Mouse (Mus musculus) layer of hippocampus, adult 2 months (tissue): ENCODE measurements around the gene Zfyve28. TPM values are rescaled to one million over a fixed set of nuclear protein-coding genes. Genes with fewer than 3 reads are reported as not detected.

ENCODE experiments used
- DNase-seq, 2 experiments: peaks; one replicate each; pipeline ENCODE4 v3.0.0; 2022; ENCODE audit warnings: low spot score in 2 of 2
- H3K27ac ChIP-seq: fragments of 200-600 bp; 2 replicates; pipeline ENCODE4 v1.8.1; 2022
- H3K4me3 ChIP-seq: fragments of 200-600 bp; 2 replicates; pipeline ENCODE4 v1.8.1; 2022; ENCODE audit warnings: mild to moderate bottlenecking
- CTCF ChIP-seq: fragments of 200-600 bp; conservative IDR thresholded peaks from 2 replicates; pipeline ENCODE4 v1.8.1; 2022; ENCODE audit warnings: antibody characterized with exemption, mild to moderate bottlenecking, moderate library complexity
- long read RNA-seq, 2 experiments: library from polyadenylated mRNA; stranded (forward); transcript quantifications; one replicate each; pipeline ENCODE4 v2.0.0; 2021; ENCODE audit warnings: borderline mapping rate in 2 of 2
- total RNA-seq, 2 experiments: library from RNA; stranded (reverse); gene quantifications; 2 replicates each; pipeline ENCODE4 v1.2.3; 2021

Zfyve28 gene
- total RNA-seq = 10 to 100 TPM; 35.0 to 35.8 TPM
- long read RNA-seq, experiment 1, transcript Zfyve28-201 (13 exons, 3,983 nt) = major isoform, 22 of 31 reads
- long read RNA-seq, experiment 1, partial matches to known transcripts = 2 of 31 reads
- long read RNA-seq, experiment 1, other reads (novel, unspliced or antisense) = 7 of 31 reads
- long read RNA-seq, experiment 2, transcript Zfyve28-201 (13 exons, 3,983 nt) = major isoform, 18 of 32 reads
- long read RNA-seq, experiment 2, partial matches to known transcripts = 5 of 32 reads
- long read RNA-seq, experiment 2, other reads (novel, unspliced or antisense) = 9 of 32 reads

DNA sequence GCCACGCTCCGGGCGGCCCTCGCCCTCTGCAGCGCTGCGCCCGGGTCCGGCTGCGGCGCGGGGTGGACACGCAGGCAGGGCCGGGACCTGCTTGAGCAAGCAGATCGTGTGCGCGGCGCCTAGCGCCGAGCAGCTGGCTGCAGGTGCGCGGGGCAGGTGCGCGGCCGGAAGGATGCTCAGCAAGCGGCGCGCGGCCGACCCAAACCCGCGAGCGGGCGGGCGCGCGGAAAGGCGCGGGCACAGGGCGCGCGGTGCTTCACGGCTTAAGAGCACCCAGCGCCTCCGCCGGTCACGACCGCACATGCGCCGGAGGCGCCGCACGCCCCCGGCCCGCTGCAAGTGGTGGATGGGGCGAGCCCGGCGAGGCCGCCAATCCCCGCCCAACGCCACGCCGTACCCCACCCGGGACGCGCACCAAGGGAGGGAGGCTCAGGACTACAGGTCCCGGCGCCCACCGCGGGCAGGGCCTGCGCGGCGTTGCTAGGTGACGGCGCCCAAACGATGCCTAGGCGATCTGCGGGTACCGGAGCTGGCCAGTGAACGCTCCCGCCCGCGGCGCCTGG is at the start of gene Zfyve28, which contains the start of gene Cfap99:
Gene Zfyve28, minus strand, starts transcription at position 296 of the 563 bp plus-strand sequence.
Gene Cfap99, plus strand, starts transcription at position 447 of the 563 bp plus-strand sequence.
- TF ChIP-seq CTCF = peak; percentile 37

DNA sequence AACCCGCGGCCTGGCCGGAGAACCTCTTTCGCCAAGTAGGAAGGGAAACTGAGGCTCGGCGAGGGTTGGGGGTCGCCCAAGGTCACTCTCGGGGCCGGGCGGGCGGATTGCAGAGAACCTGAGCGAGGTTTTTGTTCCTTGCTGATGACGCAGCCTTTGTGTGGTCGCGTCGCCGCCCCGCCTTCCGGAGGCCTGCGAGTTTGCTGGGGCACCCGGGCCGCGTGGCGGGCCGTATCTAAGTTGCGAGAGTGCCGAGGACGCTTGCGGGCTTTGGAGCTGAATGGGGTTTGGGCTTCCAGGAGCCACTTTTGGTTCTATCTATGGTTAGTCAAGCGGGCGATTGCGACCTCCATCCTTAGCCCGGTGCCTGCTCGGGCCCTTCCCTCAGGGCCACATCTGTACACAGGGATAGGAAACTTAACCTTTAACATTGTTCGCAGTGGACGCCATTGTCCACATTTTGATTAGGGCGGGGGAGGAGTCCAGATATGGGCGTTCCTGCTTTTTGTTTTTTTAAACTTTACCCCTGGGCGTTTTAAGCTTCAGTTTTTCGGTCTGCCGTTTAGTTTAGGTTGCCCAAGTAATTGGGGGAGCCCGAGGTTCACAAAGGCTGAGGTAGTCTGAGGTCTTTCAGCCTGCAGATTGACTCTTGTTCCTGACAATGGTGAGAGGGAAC is 48.7 kb upstream of the Zfyve28 start:
- peak; percentile 26 to 29 for DNase-seq
- TF ChIP-seq CTCF = no peak
- H3K27ac ChIP-seq = peak overlapping the region; percentile 85
- H3K4me3 ChIP-seq = peak overlapping the region; percentile 97

More for the DNA sequence above, at the start of gene Zfyve28, which contains the start of gene Cfap99:
- Histone ChIP-seq H3K4me3 (peak within 1 kb of the TSS; percentile 73), H3K27ac (peak within 1 kb of the TSS; percentile 88)
- peak; percentile 96 to 97 for DNase-seq

DNA sequence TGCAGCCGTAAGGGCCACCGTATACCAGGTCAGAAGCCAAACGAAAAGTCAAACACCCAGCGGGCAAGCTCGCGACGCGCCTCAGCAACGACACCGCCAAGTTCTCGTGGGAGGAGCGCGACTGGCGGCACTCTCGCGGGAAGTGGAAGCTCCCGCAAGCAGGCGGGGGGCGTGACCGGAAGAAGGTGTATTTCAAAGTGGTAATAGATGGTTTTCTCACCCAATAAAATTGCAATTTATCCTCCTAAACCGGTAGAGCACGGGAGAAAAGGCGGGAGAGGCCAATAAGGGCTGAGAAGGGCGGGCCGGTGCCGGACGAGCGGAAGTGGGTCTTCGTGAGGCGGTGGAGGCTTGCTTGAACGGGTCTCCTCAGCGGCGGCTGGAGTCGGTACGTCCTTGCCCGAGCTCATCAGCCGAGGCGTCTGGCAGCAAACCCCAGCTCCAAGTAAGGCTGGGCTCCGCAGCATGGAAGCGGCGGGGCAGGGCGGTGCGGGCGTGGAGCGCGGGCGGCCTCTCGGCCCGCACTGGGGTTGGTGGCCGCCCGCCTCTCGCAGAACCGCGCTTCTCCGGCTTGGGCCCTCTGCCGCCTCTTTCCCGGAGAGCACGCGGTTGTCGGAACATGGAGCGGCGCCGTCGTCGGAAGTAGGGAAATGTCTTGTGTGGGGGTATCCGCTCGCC is 48.0 kb upstream of the Zfyve28 start, which contains the start of gene Rnf4:
Gene Rnf4, plus strand, starts transcription at position 193 of the 678 bp plus-strand sequence.
- no peak for TF ChIP-seq CTCF
- peak within 1 kb of the TSS; percentile 97 for H3K4me3 ChIP-seq

DNA sequence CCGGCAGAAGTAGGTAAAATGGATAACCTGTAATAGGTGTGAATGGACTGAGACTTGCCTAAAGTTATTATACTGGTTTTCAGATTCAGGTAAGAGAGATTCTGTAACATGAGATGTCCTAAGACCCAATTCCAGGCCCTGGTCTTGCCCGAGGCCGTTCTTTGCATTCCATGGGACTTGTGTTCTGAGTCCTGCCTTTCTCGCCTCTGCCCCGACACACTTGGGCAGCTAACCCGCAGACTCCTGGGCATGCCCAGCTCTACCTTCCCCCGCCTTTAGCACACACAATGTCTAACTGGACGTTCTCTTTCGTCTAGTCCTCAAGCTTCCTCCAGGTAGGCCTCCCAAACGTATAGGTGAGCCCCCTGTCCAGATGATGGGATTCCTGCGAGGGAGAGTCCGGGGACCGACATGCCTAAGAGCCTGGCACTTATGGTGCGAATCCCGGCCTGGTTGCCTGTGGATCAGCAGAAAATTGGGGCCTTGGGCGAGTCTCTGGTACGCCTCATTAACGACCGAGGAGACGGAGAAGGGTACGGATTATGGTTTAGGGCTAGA is 47.4 kb upstream of the Zfyve28 start:
- TF ChIP-seq CTCF = no peak
- peak; percentile 10 to 36 for DNase-seq
- Histone ChIP-seq H3K4me3 (peak overlapping the region; percentile 97), H3K27ac (peak overlapping the region; percentile 95)

More for the DNA sequence above, 48.0 kb upstream of the Zfyve28 start, which contains the start of gene Rnf4:
- peak; percentile 98 for DNase-seq
- H3K27ac ChIP-seq = peak within 1 kb of the TSS; percentile 95

DNA sequence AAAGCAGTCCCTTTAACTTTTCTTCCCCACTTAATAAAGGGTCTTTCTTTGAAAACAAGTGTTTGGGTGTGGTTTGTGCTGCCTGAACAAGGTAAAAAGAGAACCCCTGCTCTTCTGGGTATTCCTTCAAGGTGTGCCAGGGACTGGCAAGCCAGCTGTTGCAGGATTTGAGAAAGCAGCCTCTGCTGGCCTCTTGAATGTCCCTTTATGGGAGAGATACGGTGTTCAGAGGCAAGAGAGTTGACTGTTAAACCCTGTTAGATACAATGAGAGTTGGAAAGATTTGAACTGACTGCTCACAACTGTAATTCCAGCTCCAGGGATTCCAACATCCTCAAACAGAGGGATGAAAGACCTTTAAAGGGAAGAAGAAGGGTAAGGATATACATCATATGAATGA is 45.8 kb upstream of the Zfyve28 start:
- no peak overlapping the region for H3K27ac ChIP-seq
- H3K4me3 ChIP-seq = no peak overlapping the region
- no peak for TF ChIP-seq CTCF
- no peak for DNase-seq

DNA sequence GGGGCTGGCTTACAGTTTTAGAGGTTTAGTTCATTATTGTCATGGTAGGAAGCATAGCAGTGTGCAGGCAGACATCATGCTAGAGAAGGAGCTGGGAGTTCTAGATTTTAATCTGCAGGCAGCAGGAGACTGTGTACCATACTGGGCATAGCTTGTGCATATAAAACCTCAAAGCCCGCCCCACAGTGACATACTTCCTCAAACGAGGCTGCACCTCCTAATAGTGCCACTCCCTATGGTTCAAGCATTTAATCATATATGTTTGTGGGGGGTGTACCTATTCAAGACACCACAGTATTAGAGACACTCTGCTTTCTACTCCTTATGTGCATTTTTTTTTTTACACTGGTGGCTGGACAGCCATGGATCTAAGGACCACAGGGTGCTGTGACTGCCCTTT is 41.9 kb upstream of the Zfyve28 start:
- DNase-seq = no peak
- no peak for TF ChIP-seq CTCF
- H3K27ac ChIP-seq = no peak overlapping the region
- H3K4me3 ChIP-seq = no peak overlapping the region

DNA sequence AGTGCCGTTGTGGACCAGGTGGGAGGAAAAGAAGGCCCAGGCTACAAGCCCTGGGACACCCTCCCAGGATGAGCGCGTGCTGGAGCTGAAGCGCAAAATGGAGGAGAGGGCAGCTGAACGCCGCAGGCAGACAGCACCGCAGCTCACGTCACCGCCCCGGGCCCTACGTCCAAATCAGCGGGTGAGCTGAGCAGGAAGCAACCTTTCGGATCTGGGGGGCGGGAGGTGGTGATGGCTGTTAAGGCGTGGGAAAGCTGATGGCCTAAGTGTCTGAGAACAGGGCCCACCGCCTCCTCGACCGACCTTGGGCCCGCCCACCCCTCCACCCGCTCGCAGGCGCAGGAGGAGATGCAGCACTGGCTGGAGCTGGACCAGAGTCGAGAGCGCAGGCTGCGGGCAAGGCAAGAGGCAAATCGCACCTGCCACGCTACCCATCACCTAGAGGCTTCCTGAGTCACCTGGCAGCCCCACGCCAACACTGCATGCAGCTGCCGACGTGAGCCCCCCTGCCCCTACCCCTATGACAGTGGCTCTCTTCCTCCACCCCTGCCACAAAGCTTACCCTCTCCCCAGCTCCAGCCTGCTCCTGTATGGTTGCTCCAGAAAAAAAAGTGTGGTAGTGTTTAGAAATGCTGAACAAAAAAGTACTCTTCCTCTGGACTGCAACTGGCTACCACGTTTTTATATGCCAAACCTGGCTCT is 38.8 kb upstream of the Zfyve28 start:
- TF ChIP-seq CTCF = no peak
- no peak for DNase-seq
- H3K27ac ChIP-seq = no peak overlapping the region
- peak overlapping the region; percentile 48 for H3K4me3 ChIP-seq

DNA sequence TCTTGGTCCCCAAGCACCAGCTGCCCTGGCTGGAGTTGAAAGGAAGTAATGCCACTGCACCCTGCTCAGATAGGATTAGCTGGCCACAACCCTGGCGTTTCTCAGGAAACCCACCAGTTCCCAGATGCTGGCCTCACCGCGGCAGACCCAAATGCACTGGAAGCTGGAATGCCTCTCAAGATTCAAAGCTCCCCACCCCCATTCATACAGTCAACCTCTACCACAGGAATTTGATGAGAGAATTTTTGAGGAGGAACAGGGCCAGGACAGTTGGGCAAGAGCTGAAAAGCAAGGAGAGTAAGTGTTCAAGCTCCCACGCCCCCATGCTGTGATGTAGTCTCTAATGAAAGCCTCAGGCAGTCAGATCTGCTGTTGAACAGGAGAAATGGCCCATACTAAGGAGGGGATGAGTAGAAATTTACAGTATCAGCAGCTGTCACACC is 38.0 kb upstream of the Zfyve28 start:
- H3K27ac ChIP-seq = no peak overlapping the region
- H3K4me3 ChIP-seq = no peak overlapping the region
- DNase-seq = no peak
- no peak for TF ChIP-seq CTCF

DNA sequence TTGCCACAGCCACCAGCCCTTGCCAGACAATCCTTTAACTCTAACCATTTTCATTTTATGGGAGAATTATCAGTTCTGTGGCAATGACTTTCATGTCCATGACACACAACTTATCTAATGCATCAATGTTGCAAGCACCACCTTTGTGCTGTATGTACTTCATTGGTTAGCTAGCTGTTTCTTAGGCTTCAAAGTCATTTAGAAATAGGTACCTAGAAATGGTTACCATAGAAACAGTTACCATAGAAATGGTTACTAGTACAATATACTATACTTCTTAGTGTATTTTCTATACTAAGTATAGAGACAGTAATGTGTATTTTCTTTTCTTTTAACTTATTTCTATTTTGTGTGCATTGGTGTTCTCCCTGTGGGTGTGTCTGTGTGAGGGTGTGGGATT is 37.0 kb upstream of the Zfyve28 start:
- no peak overlapping the region for H3K4me3 ChIP-seq
- no peak for TF ChIP-seq CTCF
- no peak overlapping the region for H3K27ac ChIP-seq
- DNase-seq = no peak

DNA sequence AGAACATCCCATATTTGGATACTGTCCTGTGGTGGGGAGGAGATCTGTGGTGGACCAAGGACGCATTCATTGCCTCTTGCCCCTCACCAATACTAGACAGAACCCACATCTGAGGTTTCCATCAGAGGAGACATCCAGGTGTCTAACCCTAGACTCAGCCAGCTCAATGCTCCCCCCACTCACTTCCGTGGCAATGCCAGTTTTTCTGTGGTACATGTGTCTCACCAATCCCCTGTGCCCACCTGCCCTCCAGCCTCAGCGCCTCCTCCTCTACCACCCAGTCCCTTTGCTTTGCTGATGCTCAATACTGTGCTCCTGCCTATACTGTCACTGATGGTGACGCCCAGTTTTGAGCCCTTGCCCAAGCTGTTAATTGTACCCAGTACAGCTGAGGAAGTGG is 33.0 kb upstream of the Zfyve28 start:
- no peak for DNase-seq
- no peak overlapping the region for H3K4me3 ChIP-seq
- no peak overlapping the region for H3K27ac ChIP-seq
- TF ChIP-seq CTCF = no peak

DNA sequence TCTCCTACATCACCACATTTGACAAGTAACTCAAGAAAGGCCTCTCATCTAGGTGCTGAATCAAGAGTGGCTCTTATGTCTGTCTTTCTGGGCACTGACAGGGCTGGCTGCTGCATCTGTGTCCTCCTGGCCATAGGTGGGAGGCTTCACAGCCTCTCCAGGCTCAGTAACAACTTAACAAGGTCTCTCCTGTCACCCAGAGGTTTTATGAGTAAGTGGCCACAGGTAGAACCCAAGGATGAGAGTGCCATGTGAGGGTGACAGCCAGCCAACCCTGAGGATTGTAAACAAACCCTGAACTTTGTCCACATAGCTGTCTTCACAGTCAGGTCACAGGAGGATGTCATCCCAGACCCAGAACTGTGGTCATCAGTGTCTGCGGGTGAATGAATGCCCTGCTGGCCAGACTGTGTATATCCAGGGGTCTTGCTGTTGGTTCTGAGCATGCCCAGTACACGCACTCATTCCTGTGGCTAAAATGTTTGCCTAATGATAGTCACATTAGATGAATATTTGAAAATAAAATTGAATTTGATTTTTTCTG is 31.3 kb upstream of the Zfyve28 start:
- Histone ChIP-seq H3K27ac (no peak overlapping the region), H3K4me3 (no peak overlapping the region)
- no peak for DNase-seq
- TF ChIP-seq CTCF = no peak

DNA sequence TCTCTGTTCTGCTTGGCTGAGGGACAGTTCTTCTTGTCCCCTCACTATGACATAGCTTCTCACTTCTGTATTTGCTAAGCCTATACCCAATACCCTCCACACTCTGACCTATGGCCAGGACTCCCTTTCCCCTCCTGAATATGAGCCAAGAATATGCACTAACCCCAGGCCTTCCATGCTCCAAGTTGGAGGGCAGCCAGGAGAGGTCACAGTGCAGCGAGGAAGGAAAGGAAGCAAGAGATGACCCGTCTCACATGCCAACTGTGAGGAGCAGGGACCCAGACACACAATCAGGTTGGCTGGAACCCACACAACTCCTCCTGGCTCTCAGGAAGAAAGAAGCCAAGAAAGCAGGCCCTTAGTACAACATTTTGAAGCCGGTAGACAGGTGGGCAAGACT is 20.8 kb upstream of the Zfyve28 start:
- TF ChIP-seq CTCF = no peak
- no peak for DNase-seq
- Histone ChIP-seq H3K4me3 (no peak overlapping the region), H3K27ac (no peak overlapping the region)
